Mouse (Mus musculus) ovary, postnatal 10 days (tissue): Measurements from ENCODE around the gene Adamts7.

Experiments used
- DNase-seq: peaks from one replicate; pipeline ENCODE4 v3.0.0; 2022; ENCODE audit warnings: low spot score

Adamts7 gene

DNA sequence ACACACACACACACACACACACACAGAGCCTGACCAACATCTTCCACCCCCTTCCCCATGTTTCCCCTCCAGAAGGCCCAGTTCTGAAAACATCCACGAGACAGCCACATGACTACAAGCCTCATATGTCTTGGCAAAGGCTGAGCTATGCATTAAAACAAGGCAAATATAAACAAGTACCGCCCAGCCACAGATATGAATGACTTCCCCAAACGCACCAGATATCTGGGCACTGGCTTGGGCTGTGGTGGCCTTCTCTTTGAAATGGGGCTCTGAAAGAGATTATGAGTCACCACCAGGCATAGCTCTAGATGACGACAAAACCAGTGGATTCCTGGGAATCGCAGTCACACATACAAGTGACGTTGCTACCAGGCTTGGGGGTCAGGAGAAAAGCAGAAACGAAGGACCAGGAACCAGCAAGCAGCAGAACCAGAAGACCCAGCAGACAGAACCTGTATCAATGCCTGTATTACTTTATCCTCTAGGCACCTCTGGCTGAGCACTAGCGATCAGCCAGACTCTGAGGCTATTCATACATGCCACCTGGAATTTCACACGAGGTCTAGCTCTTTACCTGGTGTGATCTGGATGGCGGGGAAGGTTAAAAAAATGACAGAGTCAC, 72.5 kb downstream of the Adamts7 start:
- no peak for DNase-seq

DNA sequence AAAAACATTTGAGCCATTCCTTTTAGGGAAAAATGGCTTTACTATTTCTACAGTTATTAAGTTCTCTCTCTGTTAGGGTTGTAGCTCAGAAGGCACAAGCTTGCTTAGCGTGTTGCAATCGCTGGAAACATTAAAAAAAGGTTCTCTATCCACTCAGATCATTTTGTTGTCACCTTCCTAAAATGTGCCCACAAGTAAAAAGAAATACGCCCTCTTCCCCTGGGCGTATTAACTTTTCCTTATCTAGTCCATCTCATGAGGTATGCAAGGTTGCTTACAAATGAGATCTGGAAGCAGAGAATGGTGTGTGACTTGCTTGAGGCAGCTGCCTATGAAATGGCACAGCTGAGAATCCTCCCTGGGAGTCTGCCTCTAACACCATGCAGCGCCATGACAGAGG, 73.9 kb downstream of the Adamts7 start:
- no peak for DNase-seq

DNA sequence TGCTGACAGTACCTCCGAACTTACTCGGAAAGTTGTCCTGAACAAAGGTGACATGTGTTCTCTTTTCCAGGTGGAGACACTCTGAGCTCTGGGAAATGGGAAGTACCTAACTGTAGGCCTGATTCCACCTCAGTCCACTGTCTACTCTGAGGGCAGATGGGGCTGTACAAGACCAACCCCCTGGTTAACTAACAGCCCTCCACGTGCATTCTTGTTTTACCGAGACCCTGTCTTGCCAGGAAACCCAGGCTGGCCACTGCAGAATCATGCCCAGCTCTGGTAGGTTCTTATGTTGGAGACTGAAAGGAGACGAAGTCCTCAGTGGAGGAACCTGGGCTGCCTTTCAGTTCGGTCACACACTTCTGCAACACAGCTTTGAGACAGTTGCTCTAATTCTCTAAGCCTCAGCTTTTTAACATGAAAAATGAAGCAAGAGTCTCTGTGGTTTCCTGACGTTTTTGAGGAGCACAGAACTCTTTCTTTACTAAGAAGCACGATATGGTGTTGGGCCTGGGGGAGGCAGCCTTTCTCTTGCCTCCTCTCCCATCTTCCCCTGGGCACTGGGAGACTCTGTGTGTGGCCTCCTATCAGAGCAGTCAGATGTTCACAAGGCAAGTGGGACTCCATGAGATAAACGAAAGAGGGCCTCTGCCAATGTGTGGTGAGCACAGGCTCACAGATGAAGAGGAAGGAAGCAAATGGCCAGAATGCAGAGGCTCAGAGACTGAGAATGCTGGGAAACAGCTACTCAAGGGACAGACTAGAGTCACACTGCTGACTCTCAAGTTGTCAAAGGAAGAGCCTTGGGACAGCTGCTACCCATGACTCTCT, 74.6 kb downstream of the Adamts7 start:
- no peak for DNase-seq

DNA sequence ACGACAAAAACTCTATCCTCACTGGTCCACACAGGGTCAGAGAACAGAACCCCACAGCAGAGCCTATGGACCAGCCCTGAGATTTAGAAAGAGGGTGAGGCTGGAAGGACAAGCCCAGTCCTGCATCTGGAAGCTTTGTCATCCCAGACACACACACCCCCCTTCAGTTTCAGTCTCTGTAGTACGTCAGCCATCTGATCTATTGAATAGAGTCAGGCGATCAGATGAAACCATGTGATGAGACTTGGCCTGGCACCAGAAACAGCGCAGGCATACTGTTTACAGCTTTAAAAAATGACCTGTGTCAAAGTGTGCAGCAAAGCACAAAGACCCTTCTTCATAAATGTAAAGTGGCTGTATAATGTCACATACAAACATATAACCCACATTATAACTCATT, 77.7 kb downstream of the Adamts7 start:
- DNase-seq = no peak

DNA sequence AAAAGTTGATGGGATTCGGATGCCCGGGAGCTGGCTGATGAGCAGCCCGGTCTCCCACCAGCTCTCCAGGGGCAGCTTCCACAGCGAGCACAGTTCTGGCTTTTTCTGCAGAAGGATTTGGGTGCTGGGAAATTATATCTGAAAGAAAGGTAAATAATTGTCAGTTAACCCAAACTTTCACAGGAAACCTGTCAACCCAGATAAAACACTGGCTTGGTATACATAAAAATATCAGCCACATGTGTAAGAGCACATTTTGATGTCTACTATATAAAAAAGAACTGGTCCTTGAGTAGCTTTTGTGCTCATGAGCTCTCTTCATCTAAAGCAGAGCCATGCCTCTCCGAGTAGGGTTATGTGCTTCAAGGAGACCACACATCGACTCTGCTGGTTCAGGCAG, 78.2 kb downstream of the Adamts7 start:
- no peak for DNase-seq

DNA sequence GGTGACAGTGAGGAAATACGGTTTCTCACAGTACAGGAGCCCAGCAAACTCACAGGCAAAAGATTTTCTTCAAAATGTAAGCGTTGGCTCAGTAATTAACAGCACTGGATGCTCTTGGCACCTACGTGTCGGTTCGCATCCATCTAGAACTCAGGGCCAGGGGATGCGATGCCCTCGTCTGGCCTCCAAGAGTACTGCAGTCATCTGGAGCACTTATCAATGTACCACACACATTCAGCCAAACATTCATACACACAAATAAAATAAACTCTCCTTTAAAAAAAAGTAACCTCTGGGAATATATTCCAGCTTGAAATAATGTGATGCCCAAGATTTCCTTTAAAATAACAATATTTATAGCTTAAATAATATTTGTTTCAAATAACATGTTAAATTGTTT, 78.7 kb downstream of the Adamts7 start:
- no peak for DNase-seq

DNA sequence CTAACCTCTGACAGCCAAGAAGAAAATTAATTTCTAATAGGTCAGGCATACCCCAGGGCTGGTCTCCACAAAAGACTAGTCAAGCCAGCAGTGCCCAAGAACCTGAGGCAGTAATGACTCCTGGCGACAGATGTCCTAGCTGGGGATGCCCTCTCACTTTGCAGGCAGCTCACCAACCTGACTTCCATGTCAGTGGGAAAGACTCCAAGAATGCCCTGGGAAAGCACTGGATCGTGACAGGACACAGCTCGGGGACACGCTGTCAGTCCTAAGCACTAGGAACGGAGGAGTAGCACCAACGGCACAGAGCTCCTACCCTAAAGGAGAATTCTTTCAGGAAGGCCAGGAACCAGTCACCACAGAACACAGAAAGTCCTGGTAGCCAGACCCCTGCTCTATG, 79.4 kb downstream of the Adamts7 start:
- DNase-seq = no peak

DNA sequence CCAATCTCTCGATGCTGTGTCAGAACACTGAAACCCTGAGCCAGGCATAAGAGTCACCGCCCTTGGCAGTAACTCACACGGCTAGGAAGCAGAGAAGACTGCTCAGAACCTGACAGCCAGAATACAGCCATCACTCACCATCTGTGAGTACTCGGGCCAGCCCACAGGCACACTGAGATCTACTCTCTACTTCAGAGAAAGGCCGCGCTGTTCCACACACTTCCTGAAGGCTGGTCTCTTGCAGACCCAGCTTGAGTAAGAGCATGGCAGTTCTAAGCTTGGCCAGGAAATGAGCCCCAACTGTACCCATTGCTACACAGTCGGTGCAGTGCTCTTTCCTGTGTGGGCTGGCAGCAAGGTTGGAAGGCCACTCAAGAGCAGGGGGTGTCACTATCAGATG, 80.0 kb downstream of the Adamts7 start:
- no peak for DNase-seq

DNA sequence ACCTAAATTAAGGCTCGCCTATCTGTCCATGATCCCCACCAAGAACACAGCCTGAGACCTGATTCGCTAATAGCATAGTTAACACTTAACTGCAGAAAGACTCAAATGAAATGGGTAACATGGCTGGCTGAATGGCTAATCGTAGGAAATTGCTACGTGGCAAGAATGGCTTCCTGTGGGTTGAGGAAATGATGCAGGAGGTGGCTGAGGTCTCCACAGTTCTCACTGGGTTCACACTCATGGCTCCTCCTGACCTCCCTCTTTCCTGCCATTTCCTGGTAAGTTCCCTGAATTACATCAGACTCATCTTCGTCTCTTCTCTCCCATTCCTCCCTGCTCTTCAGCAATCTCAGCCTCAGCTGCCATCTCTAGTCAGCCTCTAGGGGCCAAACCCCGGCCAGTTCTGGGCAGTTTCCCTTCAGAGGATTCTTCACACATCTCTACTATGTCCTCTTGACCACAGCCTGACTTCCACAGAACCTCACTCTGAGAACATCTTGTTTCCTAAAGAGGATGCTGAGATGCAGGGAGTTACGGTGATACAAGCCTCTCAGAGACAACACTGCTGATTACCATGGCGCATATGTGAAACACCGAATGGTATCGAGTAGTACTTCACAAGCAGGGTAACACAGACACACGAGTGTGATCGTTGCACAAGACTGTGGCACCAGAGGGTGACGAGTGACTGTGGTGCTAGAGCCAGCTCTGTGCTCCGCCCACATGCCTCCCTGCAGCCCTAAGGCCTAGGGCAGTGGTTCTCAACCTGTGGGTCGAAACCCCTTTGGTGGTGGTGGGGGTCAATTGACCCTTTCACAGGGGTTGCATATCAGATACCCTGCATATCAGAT, 81.7 kb downstream of the Adamts7 start:
- no peak for DNase-seq

DNA sequence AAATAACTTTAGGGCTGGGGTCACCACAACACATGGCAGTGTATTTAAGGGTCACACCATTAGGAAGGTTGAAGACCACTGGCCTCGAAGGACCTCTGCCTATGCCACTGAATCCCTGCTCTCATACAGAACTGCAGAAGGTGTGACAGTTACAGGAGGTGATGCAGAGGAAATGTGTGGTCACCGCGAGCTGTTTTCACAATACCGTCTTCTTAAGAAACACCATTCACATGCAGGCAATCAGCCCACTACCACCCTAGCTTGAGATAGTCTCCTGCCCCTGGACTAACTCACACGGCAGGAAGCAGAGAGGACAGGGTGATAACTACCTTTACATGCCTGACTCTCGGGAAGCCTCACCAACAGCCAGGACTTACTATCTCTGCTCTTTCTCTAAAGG, 82.3 kb downstream of the Adamts7 start:
- DNase-seq = no peak

DNA sequence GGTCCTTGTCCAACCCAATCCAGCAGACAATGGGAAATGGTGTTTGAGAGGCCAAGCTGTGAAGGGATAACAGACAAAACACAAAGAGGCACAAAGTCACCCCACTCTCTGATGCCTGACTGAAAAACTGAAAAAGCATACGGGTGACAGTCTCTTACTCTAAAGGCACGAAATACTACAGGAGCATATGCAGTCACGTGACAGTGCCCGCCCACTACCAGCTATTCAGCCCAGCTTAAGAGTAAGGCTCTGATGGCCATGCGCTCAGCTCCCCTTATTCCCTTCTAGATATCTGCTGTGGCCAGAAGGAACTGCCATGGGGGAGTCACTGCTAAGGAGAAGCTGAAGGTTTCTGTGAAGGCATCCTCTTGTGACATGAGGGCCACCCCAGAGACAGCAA, 82.9 kb downstream of the Adamts7 start:
- DNase-seq = no peak

DNA sequence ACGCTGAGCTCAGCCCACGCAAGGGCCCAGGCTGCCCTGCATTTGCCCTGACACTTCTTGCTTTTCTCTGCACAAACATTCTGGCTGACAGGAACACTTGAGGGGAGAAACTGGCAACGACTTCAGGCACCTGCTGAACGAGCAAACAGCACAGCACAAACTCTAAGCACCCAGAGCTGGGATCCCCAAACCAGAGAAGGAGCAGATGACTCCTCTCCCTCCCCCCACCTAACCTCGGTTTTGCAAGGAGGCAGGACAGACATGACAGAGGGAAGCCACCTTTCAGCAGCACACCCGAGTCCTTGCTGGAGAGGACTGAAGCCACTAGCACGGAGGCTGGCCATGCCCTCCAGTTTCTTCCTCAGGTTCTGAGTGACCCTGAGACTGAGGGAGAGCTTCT, 84.4 kb downstream of the Adamts7 start:
- DNase-seq = no peak

DNA sequence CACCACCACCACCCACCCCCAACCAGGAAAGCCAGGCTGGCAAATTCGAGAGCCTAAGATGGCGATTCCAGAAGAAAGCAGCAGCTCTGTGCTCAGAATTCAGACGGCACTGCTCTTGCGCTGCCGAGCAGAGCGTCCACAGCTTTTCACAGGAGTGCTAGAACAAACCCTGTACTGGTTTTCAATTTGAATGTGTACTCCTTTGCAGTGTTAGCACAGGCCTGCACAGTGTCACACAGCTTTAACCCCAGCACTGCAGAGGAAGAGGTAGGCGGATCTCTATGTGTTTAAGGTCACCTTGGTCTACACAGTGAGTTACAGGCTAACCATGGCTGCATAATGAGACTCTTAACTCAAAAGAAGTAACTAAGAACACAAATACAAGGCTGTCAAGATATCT, 85.5 kb downstream of the Adamts7 start:
- no peak for DNase-seq

DNA sequence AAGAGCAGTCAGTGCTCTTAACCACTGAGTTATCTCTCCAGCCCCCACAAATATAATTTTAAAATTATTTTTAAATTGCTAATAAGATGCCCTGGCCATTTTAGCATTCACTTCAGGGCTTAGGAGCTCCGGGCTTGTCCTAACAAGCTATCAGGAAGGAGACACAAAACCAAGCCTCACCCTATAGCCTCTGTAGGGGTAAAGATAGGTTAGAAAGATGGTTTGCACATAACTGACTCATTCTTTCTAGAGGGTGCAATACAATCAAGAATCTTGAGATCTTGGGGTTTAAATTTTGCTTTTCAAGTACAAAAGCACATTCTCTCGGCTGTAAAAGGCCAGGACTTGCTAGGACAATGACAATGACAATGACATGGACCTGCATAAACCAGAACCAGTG, 86.2 kb downstream of the Adamts7 start:
- no peak for DNase-seq

DNA sequence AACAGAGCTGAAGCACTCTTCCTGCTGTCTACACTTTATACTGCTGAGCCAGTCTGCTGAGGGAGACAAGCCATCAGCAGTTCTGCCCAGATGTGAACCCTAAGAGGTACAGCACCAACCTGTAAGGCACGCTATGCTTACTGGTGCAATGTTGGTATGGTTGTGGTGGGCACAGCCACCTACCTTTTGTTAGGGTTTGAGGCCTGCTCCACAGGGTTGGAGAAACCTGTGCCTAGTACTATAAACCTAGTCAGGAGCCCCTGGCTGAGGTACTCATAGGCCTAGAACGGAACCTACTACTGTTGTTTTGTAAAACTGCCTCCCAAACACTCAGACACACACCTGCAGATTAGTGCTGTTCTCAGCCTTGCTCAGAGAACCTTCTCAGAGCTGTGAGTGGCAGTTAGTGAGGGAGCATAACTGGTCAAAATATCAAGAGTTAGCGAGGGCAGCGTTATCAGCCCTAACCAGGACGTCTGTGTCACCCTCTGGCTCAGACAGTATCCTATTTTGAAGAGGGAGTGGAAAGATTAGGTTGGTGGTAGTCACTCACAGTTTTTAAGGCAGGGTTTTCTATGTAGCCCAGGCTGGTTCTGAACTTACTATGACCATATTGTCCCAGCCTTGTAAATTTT, 87.4 kb downstream of the Adamts7 start:
- DNase-seq = no peak

DNA sequence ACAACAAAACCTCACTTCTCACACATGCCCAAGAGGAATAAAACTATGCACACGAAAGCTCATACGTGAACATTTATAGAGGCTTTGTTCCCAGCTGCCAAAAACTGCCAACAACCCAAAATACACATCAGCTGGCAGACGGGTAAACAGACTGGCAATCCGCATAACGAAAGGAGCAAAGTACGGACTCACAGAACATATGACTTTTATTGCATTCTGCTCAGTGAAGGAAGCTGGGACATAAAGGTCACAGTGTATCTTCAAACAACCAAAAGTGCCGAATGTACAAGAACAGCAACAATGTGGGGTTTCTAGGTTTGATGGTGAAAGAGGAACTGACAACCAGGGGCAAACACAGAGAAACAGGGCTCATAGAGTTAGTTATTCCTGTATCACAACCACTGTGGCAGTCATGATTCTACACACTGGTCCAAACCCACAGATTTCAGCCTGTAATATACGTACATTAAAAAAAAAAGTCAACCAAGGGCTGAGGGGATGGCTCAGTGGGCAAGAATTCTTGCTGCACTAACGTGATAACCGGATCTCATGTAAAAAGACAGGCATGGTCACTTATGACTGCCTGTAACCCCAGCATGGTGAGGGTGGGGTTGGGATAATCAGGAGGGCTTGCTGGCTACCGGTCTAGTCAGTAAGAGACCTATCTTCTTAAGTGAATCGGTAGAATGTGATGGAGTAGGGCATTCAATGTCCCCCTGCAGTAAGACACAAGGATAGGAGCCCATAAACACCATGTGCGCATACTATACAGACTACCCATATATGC, 88.3 kb downstream of the Adamts7 start:
- no peak for DNase-seq

DNA sequence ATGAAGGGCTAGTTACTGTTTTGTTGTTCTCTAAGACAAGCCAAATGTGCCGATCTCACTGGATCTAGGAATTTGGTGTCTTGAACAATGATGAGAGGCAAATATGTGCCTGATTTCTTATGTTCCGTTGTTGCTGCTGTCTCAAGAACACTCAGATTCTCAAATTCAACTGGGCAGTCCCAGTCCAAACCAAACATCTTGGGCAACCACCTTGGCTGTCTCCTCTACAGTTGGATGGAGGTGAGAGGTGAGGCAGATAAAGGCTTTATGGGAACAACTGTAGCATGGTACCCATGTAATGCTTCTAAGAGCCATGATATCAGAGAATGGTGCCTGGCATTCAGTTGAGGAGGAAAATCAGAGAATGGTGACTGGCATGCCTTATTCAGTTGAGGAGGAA, 90.3 kb downstream of the Adamts7 start:
- no peak for DNase-seq

DNA sequence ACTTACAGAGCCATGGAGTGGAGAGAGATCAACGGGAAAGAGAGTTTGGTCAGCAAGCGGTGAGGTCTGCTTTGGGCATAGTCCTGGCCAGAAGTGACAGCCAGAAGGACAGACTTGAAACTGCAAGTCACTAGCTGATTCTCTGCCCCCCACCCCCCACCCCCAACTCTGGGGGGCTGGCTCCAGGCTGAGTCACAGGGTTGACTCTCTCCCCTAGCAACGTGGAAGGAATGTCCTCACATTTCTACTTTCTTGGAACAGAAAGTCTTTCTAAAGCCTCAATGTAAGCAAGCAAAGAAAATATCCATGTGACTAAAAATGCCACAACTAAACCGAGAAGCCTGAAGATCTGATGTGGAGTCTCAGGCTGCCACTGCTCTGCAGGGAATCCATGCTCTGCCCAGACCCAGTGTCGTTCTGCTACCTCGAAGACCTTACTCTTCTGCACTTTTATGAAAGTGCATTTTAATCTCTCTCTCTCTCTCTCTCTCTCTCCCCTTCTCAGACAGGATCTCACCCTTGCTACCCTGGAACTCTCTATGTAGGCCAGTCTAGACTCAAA, 93.1 kb downstream of the Adamts7 start:
- no peak for DNase-seq

DNA sequence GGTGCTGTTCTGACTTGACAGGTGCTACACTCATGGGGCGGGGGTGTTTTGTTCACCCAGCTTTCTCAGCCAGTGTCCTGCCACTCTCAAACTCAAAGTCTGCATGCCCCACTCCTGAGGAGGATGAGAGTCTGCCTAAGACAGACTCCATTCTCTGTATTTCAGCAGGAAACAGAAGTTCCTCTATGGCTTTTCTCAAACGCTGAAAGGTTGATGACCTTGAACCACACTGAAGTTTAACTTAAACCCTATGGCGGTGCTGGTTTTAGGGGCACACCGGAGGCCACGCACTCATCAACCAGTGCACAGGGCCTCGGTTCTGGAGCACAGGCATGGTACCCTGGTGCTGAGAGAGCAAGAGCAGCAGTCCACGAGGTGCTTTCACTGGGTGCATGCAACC, 94.4 kb downstream of the Adamts7 start:
- DNase-seq = no peak
